Mouse (Mus musculus) limb, embryonic 14.5 days (tissue): ENCODE measurements around the gene Phf14. TPM values are rescaled to one million over a fixed set of nuclear protein-coding genes. Genes with fewer than 3 reads are reported as not detected.

Source experiments
- ATAC-seq: fragments of 200-750 bp; cut with Nextera tagmentation; 2 replicates; pipeline ENCODE4 v1.8.0; 2017; ENCODE audit warnings: low read depth, moderate number of reproducible peaks, moderate TSS enrichment; ENCODE audit not compliant: low FRiP score
- DNase-seq: peaks from one replicate; pipeline ENCODE4 v3.0.0-alpha.2; 2015; ENCODE audit warnings: low spot score
- H3K27ac ChIP-seq: fragments of 300-500 bp; sonication (generic); replicated peaks from 2 replicates; pipeline ENCODE4 v1.5.1; 2014; ENCODE audit warnings: low read depth, mild to moderate bottlenecking, low read length, moderate library complexity, mixed read lengths
- H3K27me3 ChIP-seq: fragments of 300-500 bp; sonication (generic); 2 replicates; pipeline ENCODE4 v1.6.1; 2014; ENCODE audit warnings: low read length, mixed read lengths; ENCODE audit not compliant: control insufficient read depth, insufficient read depth
- H3K36me3 ChIP-seq: fragments of 300-500 bp; sonication (generic); 2 replicates; pipeline ENCODE4 v1.6.1; 2014; ENCODE audit warnings: mild to moderate bottlenecking, low read length, moderate library complexity, mixed read lengths; ENCODE audit not compliant: control insufficient read depth, insufficient read depth
- H3K4me1 ChIP-seq: fragments of 300-500 bp; sonication (generic); 2 replicates; pipeline ENCODE4 v1.6.1; 2014; ENCODE audit warnings: antibody characterized with exemption, low read length, mixed read lengths; ENCODE audit not compliant: control insufficient read depth, insufficient read depth
- H3K4me2 ChIP-seq: fragments of 300-500 bp; sonication (generic); replicated peaks from 2 replicates; pipeline ENCODE4 v1.6.1; 2014; ENCODE audit warnings: low read depth, mild to moderate bottlenecking, low read length, moderate library complexity; ENCODE audit not compliant: severe bottlenecking
- H3K4me3 ChIP-seq: fragments of 300-500 bp; sonication (generic); replicated peaks from 2 replicates; pipeline ENCODE4 v1.5.1; 2014; ENCODE audit warnings: low read length
- H3K9ac ChIP-seq: fragments of 300-500 bp; sonication (generic); 2 replicates; pipeline ENCODE4 v1.6.1; 2014; ENCODE audit warnings: mild to moderate bottlenecking, low read depth, low read length, moderate library complexity; ENCODE audit not compliant: severe bottlenecking
- H3K9me3 ChIP-seq: fragments of 300-500 bp; sonication (generic); 2 replicates; pipeline ENCODE4 v1.6.1; 2016; ENCODE audit warnings: low read length; ENCODE audit not compliant: control insufficient read depth
- POLR2A ChIP-seq: fragments of 200-500 bp; IDR thresholded peaks from 2 replicates; pipeline ENCODE4 v1.8.0; 2012; ENCODE audit warnings: inconsistent platforms, mild to moderate bottlenecking, moderate library complexity, borderline replicate concordance; ENCODE audit not compliant: insufficient read depth, insufficient read length; ENCODE audit errors: extremely low read depth
- whole genome bisulfite sequencing: fragments of 180-500 bp; shearing (Covaris S2); extraction: QIAGEN DNeasy Blood & Tissue Kit; methylation state at CpG from one replicate; pipeline ENCODE4 v1.1.7; 2014; 5-methylcytosine and 5-hydroxymethylcytosine counted together
- polyA plus RNA-seq, 2 experiments: library from polyadenylated mRNA; depleted of rRNA in 1 of 2; stranded (reverse) in 1 of 2; unstranded in 1 of 2; fragments of >200 nt; fragmentation: Nextera tagmentation in 1 of 2; extraction: Ambion mirVana in 1 of 2; gene quantifications; 2 replicates each; pipeline versions ENCODE4 v1.2.1 to v1.2.3; 2012 to 2014

The Phf14 gene
- polyA plus RNA-seq, 2 experiments, result 43.1 to 101 TPM

- no peak for TF ChIP-seq POLR2A
- ATAC-seq, result no peak
- Histone ChIP-seq H3K4me1 (no peaks in the 10 kb centered on the region), H3K4me2 (no peak overlapping the region), H3K9me3 (no peaks in the 10 kb centered on the region), H3K36me3 (peaks cover 11% of the 10 kb centered on the region), H3K27me3 (no peaks in the 10 kb centered on the region), H3K4me3 (no peak overlapping the region), H3K27ac (no peak overlapping the region), H3K9ac (no peak overlapping the region)
- no peak for DNase-seq
- WGBS, result 88% methylated on average over 9 of the region's 9 CpGs
Measured at GRCm38 (mm10) chr6:12060452-12061140, 153.0 kb downstream of the Phf14 start.

DNA sequence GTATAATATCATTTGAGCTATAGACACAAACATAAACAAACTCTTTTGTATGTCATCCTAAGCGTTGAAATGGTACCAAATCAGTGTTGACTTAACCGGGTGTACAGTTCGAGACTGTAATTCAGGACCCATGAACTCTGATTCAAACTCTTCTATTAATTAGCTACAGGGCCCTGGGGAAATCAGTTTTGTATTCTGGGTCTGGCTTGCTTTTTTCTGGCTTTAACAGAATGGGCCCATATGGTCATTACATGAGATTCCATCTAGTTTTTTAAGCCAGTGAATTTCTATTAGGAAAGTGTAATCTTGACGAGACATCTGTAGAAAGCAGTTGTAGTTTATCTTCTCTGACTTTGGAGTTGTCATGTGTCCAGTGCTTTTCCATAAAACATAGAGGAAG lies 160.3 kb downstream of the Phf14 start:
- WGBS, result 67% methylated on average over 4 of the region's 4 CpGs

GRCm38 (mm10) chr6:12069357-12069756 lies 161.7 kb downstream of the Phf14 start:
- no peak overlapping the region for H3K4me2 ChIP-seq
- no peak overlapping the region for H3K27ac ChIP-seq
- ATAC-seq (no peak), DNase-seq (no peak)
- H3K4me1 ChIP-seq, result no peaks in the 10 kb centered on the region
- no peaks in the 10 kb centered on the region for H3K9me3 ChIP-seq
- H3K27me3 ChIP-seq, result no peaks in the 10 kb centered on the region
- H3K4me3 ChIP-seq, result no peak overlapping the region
- 89% methylated on average over 2 of the region's 2 CpGs for WGBS
- TF ChIP-seq POLR2A, result no peak
- no peak overlapping the region for H3K9ac ChIP-seq
- peaks cover 6% of the 10 kb centered on the region; the same call in 1 of the 2 replicates for H3K36me3 ChIP-seq

More for the DNA sequence above, 160.3 kb downstream of the Phf14 start:
- no peak for DNase-seq
- H3K27ac ChIP-seq, result no peak overlapping the region
- H3K9me3 ChIP-seq, result no peaks in the 10 kb centered on the region
- H3K4me2 ChIP-seq, result no peak overlapping the region
- H3K27me3 ChIP-seq, result no peaks in the 10 kb centered on the region
- ATAC-seq, result no peak
- TF ChIP-seq POLR2A, result no peak
- H3K4me3 ChIP-seq, result no peak overlapping the region
- no peaks in the 10 kb centered on the region for H3K4me1 ChIP-seq
- H3K36me3 ChIP-seq, result peaks cover 6% of the 10 kb centered on the region; the same call in 1 of the 2 replicates
- no peak overlapping the region for H3K9ac ChIP-seq

GRCm38 (mm10) chr6:12074599-12074998 lies 167.0 kb downstream of the Phf14 start:
- H3K4me3 ChIP-seq, result no peak overlapping the region
- H3K27ac ChIP-seq, result no peak overlapping the region
- ATAC-seq (no peak), DNase-seq (no peak)
- no peak overlapping the region for H3K9ac ChIP-seq
- no peaks in the 10 kb centered on the region for H3K9me3 ChIP-seq
- no peak overlapping the region for H3K4me2 ChIP-seq
- H3K36me3 ChIP-seq, result 0 out of 2 replicates have a peak, but pooled peaks cover 3% of the 10 kb centered on the region
- no peak for TF ChIP-seq POLR2A
- H3K4me1 ChIP-seq, result no peaks in the 10 kb centered on the region
- WGBS, result 33% methylated on average over 5 of the region's 5 CpGs
- H3K27me3 ChIP-seq, result no peaks in the 10 kb centered on the region

DNA sequence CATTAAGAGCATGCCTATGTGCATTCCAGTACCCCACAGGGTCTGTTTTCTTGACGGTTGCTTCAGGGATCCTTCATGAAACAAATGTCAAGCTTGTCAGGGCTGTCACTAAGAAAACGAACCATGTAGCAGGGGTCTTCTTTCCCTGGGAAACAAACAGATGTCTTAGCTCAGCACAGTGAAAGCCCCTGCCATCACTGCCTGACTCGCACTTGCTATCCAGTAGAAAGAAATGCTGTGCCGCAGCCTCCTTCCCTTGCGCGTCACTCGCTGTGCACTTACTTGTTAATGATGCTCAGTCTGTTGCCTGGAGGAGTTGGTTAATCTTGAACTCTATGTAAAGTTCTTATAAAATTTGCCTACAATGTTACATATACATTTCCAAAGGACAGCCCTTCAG lies 169.7 kb downstream of the Phf14 start:
- Histone ChIP-seq H3K27ac (no peak overlapping the region), H3K27me3 (no peaks in the 10 kb centered on the region), H3K4me1 (no peaks in the 10 kb centered on the region), H3K4me3 (no peak overlapping the region), H3K9ac (no peak overlapping the region), H3K9me3 (no peaks in the 10 kb centered on the region), H3K4me2 (no peak overlapping the region), H3K36me3 (peaks cover 5% of the 10 kb centered on the region; the same call in 1 of the 2 replicates)
- ATAC-seq (no peak), DNase-seq (no peak)
- TF ChIP-seq POLR2A, result no peak
- WGBS, result 78% methylated on average over 7 of the region's 7 CpGs
